In the genomic region with DNA sequence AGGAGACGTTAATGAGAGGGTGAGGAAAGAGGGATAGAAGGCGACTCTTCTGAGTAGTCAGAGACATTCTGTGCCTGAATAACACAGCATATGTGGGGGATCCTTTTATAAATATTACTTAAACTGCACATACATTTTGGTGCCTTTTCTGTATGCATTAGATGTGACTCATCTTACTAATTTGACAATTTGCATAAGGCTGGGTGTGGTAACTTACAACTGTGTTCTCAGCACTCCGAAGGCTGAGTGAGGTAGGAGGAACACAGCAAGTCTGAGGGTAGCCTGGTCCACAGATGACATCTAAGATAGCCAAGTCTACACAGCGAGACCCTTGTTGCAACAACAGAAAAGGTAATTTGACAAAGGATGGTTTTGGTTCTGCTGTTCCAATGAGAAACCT, we compare ENCODE assay signal across 27 mouse cellular contexts. TPM values are rescaled to one million over a fixed set of nuclear protein-coding genes. Genes with fewer than 3 reads are reported as not detected.
DNase-seq lines count a peak whose midpoint lies in the region; ATAC-seq and TF ChIP-seq lines count a peak whose summit lies in the region.
"Had no signal": no experiment of that assay in that cellular context is flagged by ENCODE, and none has a peak within 500 bp of the region (broad histone marks: within the 10 kb centered on the region; RNA-seq: fewer than 3 reads in every experiment).

No protein-coding gene starts in this region.

- H3K27ac ChIP-seq in layer of hippocampus, adult 2 months, result peak overlapping the region; percentile 72; the same call in 1 of the 2 replicates
- H3K27ac ChIP-seq: embryonic facial prominence, embryonic 13.5 days; embryonic facial prominence, embryonic 15.5 days; forebrain, embryonic 10.5 days; forebrain, embryonic 12.5 days had no signal

- peak; percentile 69 for ATAC-seq in frontal cortex, adult (ENCODE audit: low TSS enrichment)
- ATAC-seq: activated CD4-positive, CD25-positive, alpha-beta regulatory T cell, adult 4 months; CD4-positive, CD25-positive, alpha-beta regulatory T cell, adult 4 months; forebrain, embryonic 14.5 days; forebrain, embryonic 16.5 days; Patski had no signal

- no peak overlapping the region for H3K4me3 ChIP-seq in layer of hippocampus, adult 2 months
- H3K4me3 ChIP-seq: embryonic facial prominence, embryonic 13.5 days; embryonic facial prominence, embryonic 15.5 days; erythroblast, embryonic 14.5 days; forebrain, embryonic 10.5 days; forebrain, embryonic 12.5 days had no signal

- DNase-seq in frontal cortex, postnatal 10 days (ENCODE audit: low spot score in 2 of 2), result no peak
- DNase-seq in layer of hippocampus, adult 2 months (ENCODE audit: low spot score in 2 of 2), result no peak
- DNase-seq in layer of hippocampus, postnatal 14 days (ENCODE audit: low spot score in 2 of 2), result no peak
- peak; percentile 29 for DNase-seq in right cerebral cortex, adult 18-20 months
- DNase-seq in right cerebral cortex, postnatal 25 days, result no peak
- DNase-seq: adrenal gland, adult 8-10 months; adrenal gland, postnatal 14 days; adrenal gland, postnatal 36 days; B cell, adult 2 months; cerebellum, adult 11 months; cerebellum, adult 18-20 months; cerebellum, adult 8-10 months; cerebellum, adult 9-11 months; cerebellum, postnatal 14 days; cerebellum, postnatal 36 days; embryo, embryonic 11 days had no signal

- TF ChIP-seq CTCF in layer of hippocampus, adult 2 months (conservative IDR thresholded peaks at IDR 0.05), result no peak

RNA-seq across cellular contexts. Expression of a gene that starts 39.0 kb away (rescaled TPM):
- total RNA-seq in layer of hippocampus, adult 2 months (2021), result 100 to 1,000 TPM; 124 to 128 TPM
- 100 to 1,000 TPM; 105 to 108 TPM for total RNA-seq in layer of hippocampus, postnatal 14 days (2021)
